Comparison of ENCODE assay signal across 17 mouse cellular contexts in genomic region chr15:99599245-99600070, GRCm38 (mm10). TPM values are rescaled to one million over a fixed set of nuclear protein-coding genes. Genes with fewer than 3 reads are reported as not detected.
DNase-seq lines count a peak whose midpoint lies in the region; ATAC-seq and TF ChIP-seq lines count a peak whose summit lies in the region.
"Had no signal": no experiment of that assay in that cellular context is flagged by ENCODE, and none has a peak within 500 bp of the region (broad histone marks: within the 10 kb centered on the region; RNA-seq: fewer than 3 reads in every experiment).

No protein-coding gene starts in this region.

- TF ChIP-seq CTCF in heart, adult 2 months (IDR thresholded peaks at IDR 0.05), result no peak

- intact Hi-C loops in heart, adult 2 months (cut with DNase I), result no loop called here

- peak; percentile 33 for DNase-seq in 3134 (ENCODE audit: extremely low read depth, insufficient read length, low spot score)
- DNase-seq in cerebellum, adult 9-10 months, result peak; percentile 81
- no peak for DNase-seq in adrenal gland, adult 2 months
- DNase-seq in kidney, postnatal 10 days, result no peak
- DNase-seq in heart, adult 2 months, result no peak
- DNase-seq: kidney, postnatal 36 days; liver; lung, postnatal 10 days; thymus, postnatal 4 days had no signal

- no peak for TF ChIP-seq POLR2A in heart, adult 2 months (IDR thresholded peaks at IDR 0.05; ENCODE audit: insufficient read depth, low read depth, low read length)

- H3K9ac ChIP-seq in forebrain, embryonic 16.5 days (replicated peaks; ENCODE audit: low read depth, low read length), result 0 out of 2 replicates have a peak overlapping the region, but pooled peaks have one; percentile 7
- H3K9ac ChIP-seq in forebrain, embryonic 13.5 days, result no peak overlapping the region
- no peak overlapping the region for H3K9ac ChIP-seq in hindbrain, embryonic 15.5 days
- H3K9ac ChIP-seq in heart, adult 2 months (ENCODE audit: low read depth, low read length), result no peak overlapping the region
- H3K9ac ChIP-seq: embryonic facial prominence, embryonic 15.5 days; intestine, embryonic 15.5 days had no signal

- WGBS in forebrain, embryonic 16.5 days, result 49% methylated on average over 17 of the region's 17 CpGs
- WGBS in forebrain, embryonic 13.5 days, result 55% methylated on average over 17 of the region's 17 CpGs
- WGBS in hindbrain, embryonic 15.5 days, result 29% methylated on average over 17 of the region's 17 CpGs
- WGBS in heart, adult 2 months, result 63% methylated on average over 17 of the region's 17 CpGs

- peaks cover 12% of the 10 kb centered on the region for H3K4me1 ChIP-seq in forebrain, embryonic 16.5 days (replicated peaks; ENCODE audit: control insufficient read depth, insufficient read depth, low read length)
- peaks cover 28% of the 10 kb centered on the region for H3K4me1 ChIP-seq in forebrain, embryonic 13.5 days
- peaks cover 38% of the 10 kb centered on the region for H3K4me1 ChIP-seq in hindbrain, embryonic 15.5 days (replicated peaks)
- no peaks in the 10 kb centered on the region for H3K4me1 ChIP-seq in heart, adult 2 months (ENCODE audit: control insufficient read depth, insufficient read depth, low read length)

- no peaks in the 10 kb centered on the region for H3K79me2 ChIP-seq in heart, adult 2 months (replicated peaks; ENCODE audit: control insufficient read depth, insufficient read depth, low read length)

- peaks cover 8% of the 10 kb centered on the region for H3K27me3 ChIP-seq in forebrain, embryonic 16.5 days (replicated peaks; ENCODE audit: control insufficient read depth, insufficient read depth, low read length)
- H3K27me3 ChIP-seq in forebrain, embryonic 13.5 days, result peaks cover 52% of the 10 kb centered on the region
- 0 out of 2 replicates have a peak, but pooled peaks cover 10% of the 10 kb centered on the region for H3K27me3 ChIP-seq in hindbrain, embryonic 15.5 days
- H3K27me3 ChIP-seq in heart, adult 2 months (ENCODE audit: control insufficient read depth, insufficient read depth, low read length), result 0 out of 2 replicates have a peak, but pooled peaks cover 2% of the 10 kb centered on the region

- H3K4me2 ChIP-seq in forebrain, embryonic 16.5 days (ENCODE audit: low read length), result no peak overlapping the region
- H3K4me2 ChIP-seq in forebrain, embryonic 13.5 days, result no peak overlapping the region
- H3K4me2 ChIP-seq in hindbrain, embryonic 15.5 days, result no peak overlapping the region
- H3K4me2 ChIP-seq: embryonic facial prominence, embryonic 15.5 days; intestine, embryonic 15.5 days had no signal

- ATAC-seq in forebrain, embryonic 16.5 days, result no peak
- no peak for ATAC-seq in forebrain, embryonic 13.5 days
- ATAC-seq in hindbrain, embryonic 15.5 days (ENCODE audit: low FRiP score, low read depth), result peak; percentile 33; the same call in 1 of the 2 replicates
- ATAC-seq: intestine, embryonic 15.5 days had no signal

- H3K9me3 ChIP-seq in forebrain, embryonic 16.5 days (ENCODE audit: control insufficient read depth, low read length), result no peaks in the 10 kb centered on the region
- no peaks in the 10 kb centered on the region for H3K9me3 ChIP-seq in forebrain, embryonic 13.5 days (replicated peaks)
- H3K9me3 ChIP-seq in hindbrain, embryonic 15.5 days, result no peaks in the 10 kb centered on the region
- H3K9me3 ChIP-seq: embryonic facial prominence, embryonic 15.5 days; heart, embryonic 10.5 days; intestine, embryonic 15.5 days had no signal

- no peak overlapping the region for H3K27ac ChIP-seq in forebrain, embryonic 16.5 days (ENCODE audit: low read length)
- no peak overlapping the region for H3K27ac ChIP-seq in forebrain, embryonic 13.5 days
- H3K27ac ChIP-seq in hindbrain, embryonic 15.5 days (replicated peaks), result no peak overlapping the region
- no peak overlapping the region for H3K27ac ChIP-seq in heart, adult 2 months
- H3K27ac ChIP-seq: embryonic facial prominence, embryonic 15.5 days; intestine, embryonic 15.5 days had no signal

- no peaks in the 10 kb centered on the region for H3K36me3 ChIP-seq in forebrain, embryonic 16.5 days (ENCODE audit: control insufficient read depth, insufficient read depth)
- no peaks in the 10 kb centered on the region for H3K36me3 ChIP-seq in forebrain, embryonic 13.5 days (ENCODE audit: poor library complexity, severe bottlenecking)
- no peaks in the 10 kb centered on the region for H3K36me3 ChIP-seq in hindbrain, embryonic 15.5 days
- H3K36me3 ChIP-seq in heart, adult 2 months (ENCODE audit: control insufficient read depth, insufficient read depth, low read length), result no peaks in the 10 kb centered on the region
- H3K36me3 ChIP-seq: embryonic facial prominence, embryonic 15.5 days; heart, embryonic 10.5 days; intestine, embryonic 15.5 days had no signal

- no peak for TF ChIP-seq EP300 in heart, adult 2 months (IDR thresholded peaks at IDR 0.05; ENCODE audit: insufficient read depth, low read depth, low read length)

- H3K4me3 ChIP-seq in forebrain, embryonic 16.5 days (replicated peaks; ENCODE audit: low read length), result no peak overlapping the region
- no peak overlapping the region for H3K4me3 ChIP-seq in forebrain, embryonic 13.5 days
- H3K4me3 ChIP-seq in hindbrain, embryonic 15.5 days, result no peak overlapping the region
- H3K4me3 ChIP-seq in heart, adult 2 months, result no peak overlapping the region
- H3K4me3 ChIP-seq: embryonic facial prominence, embryonic 15.5 days; heart, embryonic 10.5 days; intestine, embryonic 15.5 days had no signal

RNA-seq across cellular contexts. Expression of gene Aqp6, which starts 1.7 kb away (rescaled TPM):
- not detected in 2 replicates for polyA plus RNA-seq in forebrain, embryonic 16.5 days (2015; fragmentation: Nextera tagmentation; extraction: Ambion mirVana)
- polyA plus RNA-seq in forebrain, embryonic 13.5 days (2015; fragmentation: Nextera tagmentation; extraction: Ambion mirVana), result not detected in 2 replicates
- 0.78 and 1.00 TPM in 2 replicates for polyA plus RNA-seq in hindbrain, embryonic 15.5 days (2015; fragmentation: Nextera tagmentation; extraction: Ambion mirVana)
- total RNA-seq in adrenal gland, adult 2 months (2021), result not detected
- not detected in 2 replicates for polyA plus RNA-seq in adrenal gland, adult 2 months (2012; rRNA removed)
- under 1 TPM; 0.18 to 0.27 TPM for total RNA-seq in heart, adult 2 months (2021)
- 0.08 and 0.18 TPM in 2 replicates for polyA plus RNA-seq in heart, adult 2 months (2012; rRNA removed)
- polyA plus RNA-seq: embryonic facial prominence, embryonic 15.5 days; heart, embryonic 10.5 days; intestine, embryonic 15.5 days; stomach, embryonic 14.5 days had no signal

RNA-seq across cellular contexts. Expression of gene Aqp5, which starts 8.9 kb away (rescaled TPM):
- 0.40 and 0.86 TPM in 2 replicates for polyA plus RNA-seq in forebrain, embryonic 16.5 days (2015; fragmentation: Nextera tagmentation; extraction: Ambion mirVana)
- polyA plus RNA-seq in forebrain, embryonic 13.5 days (2015; fragmentation: Nextera tagmentation; extraction: Ambion mirVana), result 0.14 and 0.25 TPM in 2 replicates
- 1.3 and 2.4 TPM in 2 replicates for polyA plus RNA-seq in hindbrain, embryonic 15.5 days (2015; fragmentation: Nextera tagmentation; extraction: Ambion mirVana)
- 1 to 10 TPM; 1.1 to 3.4 TPM for total RNA-seq in adrenal gland, adult 2 months (2021)
- polyA plus RNA-seq in adrenal gland, adult 2 months (2012; rRNA removed), result 0.86 and 1.6 TPM in 2 replicates
- under 1 TPM in 1 of 2 experiments, not detected in 1; 0.42 TPM for total RNA-seq in heart, adult 2 months (2021)
- 0.91 and 7.2 TPM in 2 replicates for polyA plus RNA-seq in heart, adult 2 months (2012; rRNA removed)

RNA-seq across cellular contexts. Expression of gene Aqp2, which starts 20.6 kb away (rescaled TPM):
- 0.17 TPM in 1 of 2 replicates, not detected in the other for polyA plus RNA-seq in forebrain, embryonic 16.5 days (2015; fragmentation: Nextera tagmentation; extraction: Ambion mirVana)
- polyA plus RNA-seq in forebrain, embryonic 13.5 days (2015; fragmentation: Nextera tagmentation; extraction: Ambion mirVana), result not detected in 2 replicates
- polyA plus RNA-seq in hindbrain, embryonic 15.5 days (2015; fragmentation: Nextera tagmentation; extraction: Ambion mirVana), result not detected in 2 replicates
- 1 to 10 TPM in 1 of 2 experiments, under 1 TPM in 1; 0.81 to 3.5 TPM for total RNA-seq in adrenal gland, adult 2 months (2021)
- polyA plus RNA-seq in adrenal gland, adult 2 months (2012; rRNA removed), result 0.40 and 0.59 TPM in 2 replicates
- under 1 TPM in 1 of 2 experiments, not detected in 1; 0.34 TPM for total RNA-seq in heart, adult 2 months (2021)
- 0.23 and 0.26 TPM in 2 replicates for polyA plus RNA-seq in heart, adult 2 months (2012; rRNA removed)
- total RNA-seq: left cerebral cortex, adult 18-20 months had no signal
- polyA plus RNA-seq: embryonic facial prominence, embryonic 15.5 days; intestine, embryonic 15.5 days; stomach, embryonic 14.5 days had no signal

RNA-seq across cellular contexts. Expression of gene Racgap1, which starts 52.0 kb away (rescaled TPM):
- polyA plus RNA-seq in forebrain, embryonic 16.5 days (2015; fragmentation: Nextera tagmentation; extraction: Ambion mirVana), result 94.4 and 113 TPM in 2 replicates
- 182 and 189 TPM in 2 replicates for polyA plus RNA-seq in forebrain, embryonic 13.5 days (2015; fragmentation: Nextera tagmentation; extraction: Ambion mirVana)
- 63.3 and 67.1 TPM in 2 replicates for polyA plus RNA-seq in hindbrain, embryonic 15.5 days (2015; fragmentation: Nextera tagmentation; extraction: Ambion mirVana)
- 1 to 10 TPM; 2.8 to 3.7 TPM for total RNA-seq in adrenal gland, adult 2 months (2021)
- polyA plus RNA-seq in adrenal gland, adult 2 months (2012; rRNA removed), result 2.6 and 2.7 TPM in 2 replicates
- total RNA-seq in heart, adult 2 months (2021), result 1 to 10 TPM; 1.5 to 1.9 TPM
- polyA plus RNA-seq in heart, adult 2 months (2012; rRNA removed), result 1.6 and 2.0 TPM in 2 replicates

Comparison
In these comparisons a context has a peak if more than half of its experiments do, and no peak if none do; other contexts are left out.
1. DNase-seq: peak in 3134 (single experiment) and cerebellum, adult 9-10 months (single experiment); none in adrenal gland, adult 2 months (single experiment), kidney, postnatal 10 days (single experiment) and heart, adult 2 months (0 of 2).